Mouse (Mus musculus): ENCODE results near the gene Tubg1.

DNA sequence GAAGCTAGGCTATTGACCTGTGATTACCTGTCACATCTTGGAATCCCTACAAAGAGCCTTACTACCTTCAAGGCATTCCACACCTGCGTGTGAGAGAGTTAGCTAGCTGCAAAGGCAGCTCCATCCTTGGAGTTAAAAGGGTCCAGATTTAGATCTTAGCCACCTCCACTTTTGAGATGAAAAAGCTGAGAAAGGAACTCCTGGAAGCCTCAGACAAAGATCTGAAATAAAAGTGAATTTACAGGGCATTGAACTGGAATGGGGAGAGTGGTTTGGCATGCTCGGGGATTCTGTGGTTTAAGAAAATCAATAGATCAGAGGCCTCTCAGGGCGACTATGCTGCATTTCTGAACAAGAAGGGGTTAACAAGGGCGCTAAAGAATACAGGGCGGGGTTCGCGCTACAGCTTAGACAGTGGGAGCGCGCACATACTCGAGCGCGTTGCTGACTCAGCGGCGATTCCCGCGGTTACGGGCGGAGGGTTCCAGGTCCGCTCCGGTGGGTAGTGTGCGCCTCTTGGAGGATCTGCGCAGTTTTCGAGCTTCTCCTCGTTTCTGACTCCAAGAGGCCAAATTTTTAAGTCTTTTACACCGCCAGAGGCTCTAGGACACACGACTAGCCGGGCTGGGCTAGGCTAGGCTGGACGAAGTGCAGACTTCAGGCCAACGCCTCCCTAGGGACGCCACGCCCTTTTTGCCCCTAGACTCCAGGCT is 52.1 kb downstream of the Tubg1 start:
- TF ChIP-seq POLR2A (IDR thresholded peaks at IDR 0.05; ENCODE audit: borderline replicate concordance, insufficient read depth, low read length) (peak; percentile 64), CTCF (IDR thresholded peaks at IDR 0.05; ENCODE audit: borderline replicate concordance, insufficient read depth, low read depth, low read length) (no peak)

All from cerebellum, adult 2 months (tissue).